12 mouse cellular contexts compared by ENCODE assay signal in genomic region chr19:4478190-4478516, GRCm38 (mm10). TPM values are rescaled to one million over a fixed set of nuclear protein-coding genes. Genes with fewer than 3 reads are reported as not detected.
DNase-seq lines count a peak whose midpoint lies in the region; ATAC-seq and TF ChIP-seq lines count a peak whose summit lies in the region.
"Had no signal": no experiment of that assay in that cellular context is flagged by ENCODE, and none has a peak within 500 bp of the region (broad histone marks: within the 10 kb centered on the region; RNA-seq: fewer than 3 reads in every experiment).

No protein-coding gene starts in this region.

- peak overlapping the region; percentile 51 for H3K4me2 ChIP-seq in heart, embryonic 16.5 days (ENCODE audit: low read depth, low read length)
- H3K4me2 ChIP-seq: embryonic facial prominence, embryonic 13.5 days had no signal

- peak; percentile 26; the same call in 1 of the 2 replicates for TF ChIP-seq CTCF in small intestine, adult 2 months (IDR thresholded peaks at IDR 0.05; ENCODE audit: extremely low read depth, insufficient read length, insufficient replicate concordance, low read depth, low read length)

- H3K36me3 ChIP-seq in heart, embryonic 16.5 days (ENCODE audit: control insufficient read depth, insufficient read depth), result no peaks in the 10 kb centered on the region
- no peaks in the 10 kb centered on the region for H3K36me3 ChIP-seq in small intestine, adult 2 months (ENCODE audit: control insufficient read depth, insufficient read depth, low read length)
- H3K36me3 ChIP-seq: embryonic facial prominence, embryonic 13.5 days had no signal

- ATAC-seq in heart, embryonic 16.5 days (replicated peaks; ENCODE audit: extremely low read depth, insufficient read depth, low FRiP score), result no peak

- peaks cover 30% of the 10 kb centered on the region for H3K27me3 ChIP-seq in heart, embryonic 16.5 days (ENCODE audit: control insufficient read depth, insufficient read depth, low read length)
- H3K27me3 ChIP-seq in small intestine, adult 2 months (ENCODE audit: control insufficient read depth, insufficient read depth, low read length), result no peaks in the 10 kb centered on the region

- H3K9me3 ChIP-seq in heart, embryonic 16.5 days (replicated peaks; ENCODE audit: control insufficient read depth, low read length), result no peaks in the 10 kb centered on the region
- H3K9me3 ChIP-seq: embryonic facial prominence, embryonic 13.5 days had no signal

- H3K4me1 ChIP-seq in heart, embryonic 16.5 days (ENCODE audit: control insufficient read depth, insufficient read depth, low read length), result peaks cover 8% of the 10 kb centered on the region
- H3K4me1 ChIP-seq in small intestine, adult 2 months (ENCODE audit: control insufficient read depth, insufficient read depth, insufficient read length, low read length), result peaks cover 8% of the 10 kb centered on the region

- H3K9ac ChIP-seq in heart, embryonic 16.5 days (ENCODE audit: low read length), result no peak overlapping the region
- H3K9ac ChIP-seq: embryonic facial prominence, embryonic 13.5 days had no signal

- no peak for DNase-seq in heart, adult 8-10 months (ENCODE audit: low spot score)
- peak; percentile 31 for DNase-seq in lung, postnatal 36 days
- DNase-seq in lung, postnatal 10 days, result no peak
- peak; percentile 39 for DNase-seq in c-Kit-positive CD71-positive TER-119-positive erythroid progenitor cells, embryonic 14.5 days (ENCODE audit: low spot score)
- DNase-seq in frontal cortex, adult 2 months (ENCODE audit: extremely low spot score in 1 of 2, low spot score in 1 of 2), result no peak
- no peak for DNase-seq in thymus, postnatal 0 days (ENCODE audit: low spot score)
- DNase-seq: thymus, adult 18-20 months had no signal

- no peak for TF ChIP-seq POLR2A in small intestine, adult 2 months (IDR thresholded peaks at IDR 0.05; ENCODE audit: low read depth, low read length)

- H3K4me3 ChIP-seq in heart, embryonic 16.5 days (ENCODE audit: low read length), result peak overlapping the region; percentile 10; the same call in 1 of the 2 replicates
- no peak overlapping the region for H3K4me3 ChIP-seq in small intestine, adult 2 months (ENCODE audit: low read depth, low read length)
- H3K4me3 ChIP-seq: embryonic facial prominence, embryonic 13.5 days had no signal

- H3K27ac ChIP-seq in heart, embryonic 16.5 days (ENCODE audit: low read length), result no peak overlapping the region
- H3K27ac ChIP-seq in small intestine, adult 2 months (ENCODE audit: insufficient read depth, low read depth, low read length), result peak overlapping the region; percentile 80
- H3K27ac ChIP-seq: embryonic facial prominence, embryonic 13.5 days had no signal

- 38% methylated on average over 1 of the region's 1 CpGs for WGBS in heart, embryonic 16.5 days
- 0% methylated on average over 1 of the region's 1 CpGs for WGBS in small intestine, adult 2 months

RNA-seq across cellular contexts. Expression of gene Syt12, which starts 0.9 kb away (rescaled TPM):
- 0.76 and 1.1 TPM in 2 replicates for polyA plus RNA-seq in heart, embryonic 16.5 days (2015; fragmentation: Nextera tagmentation; extraction: Ambion mirVana)
- 10 to 100 TPM in 1 of 4 experiments, 1 to 10 TPM in 3; 4.2 to 13.5 (median 6.1) TPM for total RNA-seq in heart, adult 8-10 months (2022)
- 9.3 and 41.8 TPM in 2 replicates for polyA plus RNA-seq in small intestine, adult 2 months (2012; rRNA removed)
- 20.5 TPM in 2 replicates for polyA plus RNA-seq in frontal cortex, adult 2 months (2012; rRNA removed)
- 0.82 and 1.5 TPM in 2 replicates for polyA plus RNA-seq in thymus, postnatal 0 days (2015; fragmentation: Nextera tagmentation; extraction: Ambion mirVana)

RNA-seq across cellular contexts. Expression of gene 2010003K11Rik, which starts 20.2 kb away (rescaled TPM):
- polyA plus RNA-seq in heart, embryonic 16.5 days (2015; fragmentation: Nextera tagmentation; extraction: Ambion mirVana), result 0.12 TPM in 1 of 2 replicates, not detected in the other
- not detected for total RNA-seq in heart, adult 8-10 months (2022)
- 84.7 and 128 TPM in 2 replicates for polyA plus RNA-seq in small intestine, adult 2 months (2012; rRNA removed)
- polyA plus RNA-seq in frontal cortex, adult 2 months (2012; rRNA removed), result not detected in 2 replicates
- polyA plus RNA-seq in thymus, postnatal 0 days (2015; fragmentation: Nextera tagmentation; extraction: Ambion mirVana), result not detected in 2 replicates
- total RNA-seq: gastrocnemius, adult 18-20 months; layer of hippocampus, postnatal 10 days had no signal
- polyA plus RNA-seq: embryonic facial prominence, embryonic 13.5 days had no signal

RNA-seq across cellular contexts. Expression of gene Pcx, which starts 32.1 kb away (rescaled TPM):
- polyA plus RNA-seq in heart, embryonic 16.5 days (2015; fragmentation: Nextera tagmentation; extraction: Ambion mirVana), result 14.1 and 15.8 TPM in 2 replicates
- 10 to 100 TPM; 38.8 to 58.2 (median 43.9) TPM for total RNA-seq in heart, adult 8-10 months (2022)
- 31.3 and 44.9 TPM in 2 replicates for polyA plus RNA-seq in small intestine, adult 2 months (2012; rRNA removed)
- polyA plus RNA-seq in frontal cortex, adult 2 months (2012; rRNA removed), result 36.4 and 41.6 TPM in 2 replicates
- 5.2 and 5.3 TPM in 2 replicates for polyA plus RNA-seq in thymus, postnatal 0 days (2015; fragmentation: Nextera tagmentation; extraction: Ambion mirVana)

RNA-seq across cellular contexts. Expression of gene Rhod, which starts 38.9 kb away (rescaled TPM):
- polyA plus RNA-seq in heart, embryonic 16.5 days (2015; fragmentation: Nextera tagmentation; extraction: Ambion mirVana), result 18.3 and 20.4 TPM in 2 replicates
- 1 to 10 TPM; 5.1 to 6.7 (median 5.8) TPM for total RNA-seq in heart, adult 8-10 months (2022)
- 56.0 and 168 TPM in 2 replicates for polyA plus RNA-seq in small intestine, adult 2 months (2012; rRNA removed)
- polyA plus RNA-seq in frontal cortex, adult 2 months (2012; rRNA removed), result 1.7 and 2.0 TPM in 2 replicates
- 6.6 and 7.7 TPM in 2 replicates for polyA plus RNA-seq in thymus, postnatal 0 days (2015; fragmentation: Nextera tagmentation; extraction: Ambion mirVana)

Comparison
In these comparisons a context has a peak if more than half of its experiments do, and no peak if none do; other contexts are left out.
1. DNase-seq: peak in lung, postnatal 36 days (single experiment) and c-Kit-positive CD71-positive TER-119-positive erythroid progenitor cells, embryonic 14.5 days (single experiment); none in heart, adult 8-10 months (single experiment), lung, postnatal 10 days (single experiment), frontal cortex, adult 2 months (0 of 2) and thymus, postnatal 0 days (single experiment).
2. RNA of gene 2010003K11Rik, which starts 20.2 kb away (polyA plus RNA-seq): 84.7 to 128 TPM in small intestine, adult 2 months; 0.12 TPM in heart, embryonic 16.5 days, not detected in thymus, postnatal 0 days and not detected in frontal cortex, adult 2 months; every median in the first group is over 10 times any median in the second.